Comparison of ENCODE assay signal across 27 mouse cellular contexts in genomic region chr2:65443082-65443481, GRCm38 (mm10).
"Had no signal": no experiment of that assay in that cellular context is flagged by ENCODE, and none has a peak within 500 bp of the region (broad histone marks: within the 10 kb centered on the region; RNA-seq: fewer than 3 reads in every experiment).

No protein-coding gene starts in this region.

- H3K4me2 ChIP-seq: limb, embryonic 12.5 days; limb, embryonic 13.5 days; limb, embryonic 15.5 days; liver, embryonic 11.5 days; liver, embryonic 12.5 days; liver, embryonic 13.5 days; liver, embryonic 15.5 days; lung, embryonic 14.5 days; lung, embryonic 15.5 days; midbrain, embryonic 11.5 days; midbrain, embryonic 12.5 days; midbrain, embryonic 13.5 days; midbrain, embryonic 15.5 days had no signal

- H3K4me3 ChIP-seq: left cerebral cortex, adult 2 months; limb, embryonic 10.5 days; limb, embryonic 12.5 days; limb, embryonic 13.5 days; limb, embryonic 15.5 days; liver, embryonic 12.5 days; liver, embryonic 13.5 days; liver, embryonic 15.5 days; lung, embryonic 15.5 days; megakaryocyte, embryonic 14.5 days; midbrain, embryonic 10.5 days; midbrain, embryonic 12.5 days; midbrain, embryonic 13.5 days; midbrain, embryonic 15.5 days had no signal

- H3K27me3 ChIP-seq: limb, embryonic 12.5 days; limb, embryonic 13.5 days; limb, embryonic 15.5 days; liver, embryonic 12.5 days; liver, embryonic 13.5 days; liver, embryonic 15.5 days; lung, embryonic 15.5 days; megakaryocyte, embryonic 14.5 days; midbrain, embryonic 12.5 days; midbrain, embryonic 13.5 days; midbrain, embryonic 15.5 days had no signal

- DNase-seq: left cerebral cortex, postnatal 4 days; liver; liver, embryonic 13.5 days; liver, postnatal 0 days; lung, adult 18-20 months; lung, adult 2 months; lung, embryonic 14.5 days; lung, postnatal 10 days; lung, postnatal 14 days; lung, postnatal 36 days; lung, postnatal 4 days; midbrain, embryonic 14.5 days had no signal

- H3K36me3 ChIP-seq: limb, embryonic 10.5 days; limb, embryonic 12.5 days; limb, embryonic 13.5 days; limb, embryonic 15.5 days; liver, embryonic 12.5 days; liver, embryonic 13.5 days; liver, embryonic 15.5 days; lung, embryonic 15.5 days; midbrain, embryonic 10.5 days; midbrain, embryonic 12.5 days; midbrain, embryonic 13.5 days; midbrain, embryonic 15.5 days had no signal
